Mouse (Mus musculus): ENCODE measurements around the gene Tmem178b.

Gene Tmem178b

DNA sequence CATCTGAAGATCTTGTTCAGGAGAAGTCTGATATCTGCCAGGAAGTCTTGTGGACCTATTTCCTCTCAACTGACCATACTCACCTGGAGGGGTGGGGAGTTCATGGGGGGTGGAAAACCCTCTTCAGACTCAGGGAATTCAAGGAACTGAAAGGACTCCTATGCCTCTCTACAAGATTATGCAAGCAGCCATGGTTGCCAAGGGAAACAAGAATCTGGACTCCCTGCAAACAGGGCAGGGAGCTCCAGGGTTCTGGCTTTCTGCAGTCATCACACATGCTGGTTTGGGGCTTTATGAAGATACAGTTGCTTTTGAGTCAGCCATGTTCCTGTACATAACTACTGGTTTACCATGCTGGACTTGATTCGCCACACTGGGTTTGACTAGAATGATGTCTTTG is 390.6 kb downstream of the Tmem178b start:
- no peak for DNase-seq (ENCODE audit: low read depth, low spot score)

DNA sequence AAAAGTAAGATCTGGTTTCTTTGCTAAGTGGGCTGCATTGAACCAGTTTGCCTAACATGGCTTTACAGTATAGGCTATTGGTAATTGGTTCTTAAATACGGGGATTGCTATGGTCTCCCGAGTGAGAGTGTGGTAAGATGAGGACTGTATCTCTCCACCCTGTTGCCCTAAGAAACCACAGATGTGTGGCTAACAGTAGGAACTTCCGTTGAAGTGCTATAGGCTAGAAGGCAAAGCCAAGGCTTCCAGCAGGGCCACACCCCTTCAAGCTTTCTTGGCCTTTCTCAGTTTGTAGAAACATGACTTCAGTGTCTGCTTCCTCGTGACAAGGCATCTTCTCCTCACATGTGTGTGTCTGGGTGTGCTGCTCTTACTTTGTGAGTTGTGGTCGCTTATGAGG is 427.6 kb downstream of the Tmem178b start:
- DNase-seq (ENCODE audit: low read depth, low spot score) = no peak

- DNase-seq (ENCODE audit: low read depth, low spot score) = no peak
Measured at GRCm38 (mm10) chr6:40303379-40303778, 430.3 kb downstream of the Tmem178b start.

All from c-Kit-negative CD71-positive TER-119-positive erythroid progenitor cells, embryonic 14.5 days (primary cell).